Mouse (Mus musculus) heart, embryonic 16.5 days (tissue): ENCODE results near the gene Pnpo. TPM values are rescaled to one million over a fixed set of nuclear protein-coding genes. Genes with fewer than 3 reads are reported as not detected.

ENCODE experiments used
- ATAC-seq: fragments of 200-750 bp; cut with Nextera tagmentation; replicated peaks from 2 replicates; pipeline ENCODE4 v1.8.0; 2017; ENCODE audit warnings: moderate number of reproducible peaks; ENCODE audit not compliant: insufficient read depth, low FRiP score; ENCODE audit errors: extremely low read depth
- H3K27ac ChIP-seq: fragments of 300-500 bp; sonication (generic); 2 replicates; pipeline ENCODE4 v1.5.1; 2014; ENCODE audit warnings: mild to moderate bottlenecking, low read length, control low read depth, moderate library complexity
- H3K27me3 ChIP-seq: fragments of 300-500 bp; sonication (generic); 2 replicates; pipeline ENCODE4 v1.6.1; 2014; ENCODE audit warnings: low read length, mixed read lengths; ENCODE audit not compliant: control insufficient read depth, insufficient read depth
- H3K36me3 ChIP-seq: fragments of 300-500 bp; sonication (generic); 2 replicates; pipeline ENCODE4 v1.6.1; 2014; ENCODE audit not compliant: control insufficient read depth, insufficient read depth
- H3K4me1 ChIP-seq: fragments of 300-500 bp; sonication (generic); 2 replicates; pipeline ENCODE4 v1.6.1; 2014; ENCODE audit warnings: low read length, mixed read lengths; ENCODE audit not compliant: control insufficient read depth, insufficient read depth
- H3K4me2 ChIP-seq: fragments of 300-500 bp; sonication (generic); 2 replicates; pipeline ENCODE4 v1.6.1; 2014; ENCODE audit warnings: low read depth, mild to moderate bottlenecking, control low read depth, low read length
- H3K4me3 ChIP-seq: fragments of 300-500 bp; sonication (generic); 2 replicates; pipeline ENCODE4 v1.5.1; 2014; ENCODE audit warnings: mild to moderate bottlenecking, control low read depth, low read length
- H3K9ac ChIP-seq: fragments of 300-500 bp; sonication (generic); 2 replicates; pipeline ENCODE4 v1.6.1; 2014; ENCODE audit warnings: low read length, control low read depth
- H3K9me3 ChIP-seq: fragments of 300-500 bp; sonication (generic); replicated peaks from 2 replicates; pipeline ENCODE4 v1.6.1; 2016; ENCODE audit warnings: low read length; ENCODE audit not compliant: control insufficient read depth
- WGBS: fragments of 180-500 bp; shearing (Covaris S2); extraction: QIAGEN DNeasy Blood & Tissue Kit; methylation state at CpG from one replicate; pipeline ENCODE4 v1.1.7; 2014; 5-methylcytosine and 5-hydroxymethylcytosine counted together
- polyA plus RNA-seq: library from polyadenylated mRNA; unstranded; fragments of >200 nt; fragmentation: Nextera tagmentation; extraction: Ambion mirVana; gene quantifications from 2 replicates; pipeline ENCODE4 v1.2.1, GENCODE M21; 2015

Gene Pnpo
- polyA plus RNA-seq, 1 experiment from 2014 or later, result 45.8 TPM

DNA sequence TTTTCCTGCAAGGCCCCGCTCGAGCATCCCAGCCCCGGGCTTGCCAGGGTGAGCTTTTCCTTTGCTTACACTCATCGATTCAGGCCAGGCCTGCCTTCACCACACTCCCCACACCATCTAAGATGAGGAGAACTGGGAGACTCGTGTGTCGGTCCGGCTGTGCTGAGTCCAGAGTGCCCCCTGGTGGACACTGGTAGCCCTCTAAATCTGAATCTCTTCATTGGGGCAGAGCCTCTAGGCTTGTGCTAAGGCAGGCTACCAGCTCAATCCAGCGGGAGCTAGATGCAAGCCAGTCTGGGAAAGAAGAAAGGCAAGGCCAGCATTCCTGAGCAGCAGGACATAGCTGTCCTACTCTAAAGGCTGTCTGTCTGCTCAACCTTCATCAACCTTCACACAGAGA is 19.8 kb upstream of the Pnpo start:
- Histone ChIP-seq H3K9me3 (no peaks in the 10 kb centered on the region), H3K4me1 (peaks cover 21% of the 10 kb centered on the region), H3K9ac (no peak overlapping the region), H3K4me3 (no peak overlapping the region), H3K27me3 (no peaks in the 10 kb centered on the region), H3K4me2 (no peak overlapping the region), H3K36me3 (peaks cover 24% of the 10 kb centered on the region), H3K27ac (no peak overlapping the region)
- ATAC-seq, result peak; percentile 70
- WGBS, result 16% methylated on average over 8 of the region's 8 CpGs

DNA sequence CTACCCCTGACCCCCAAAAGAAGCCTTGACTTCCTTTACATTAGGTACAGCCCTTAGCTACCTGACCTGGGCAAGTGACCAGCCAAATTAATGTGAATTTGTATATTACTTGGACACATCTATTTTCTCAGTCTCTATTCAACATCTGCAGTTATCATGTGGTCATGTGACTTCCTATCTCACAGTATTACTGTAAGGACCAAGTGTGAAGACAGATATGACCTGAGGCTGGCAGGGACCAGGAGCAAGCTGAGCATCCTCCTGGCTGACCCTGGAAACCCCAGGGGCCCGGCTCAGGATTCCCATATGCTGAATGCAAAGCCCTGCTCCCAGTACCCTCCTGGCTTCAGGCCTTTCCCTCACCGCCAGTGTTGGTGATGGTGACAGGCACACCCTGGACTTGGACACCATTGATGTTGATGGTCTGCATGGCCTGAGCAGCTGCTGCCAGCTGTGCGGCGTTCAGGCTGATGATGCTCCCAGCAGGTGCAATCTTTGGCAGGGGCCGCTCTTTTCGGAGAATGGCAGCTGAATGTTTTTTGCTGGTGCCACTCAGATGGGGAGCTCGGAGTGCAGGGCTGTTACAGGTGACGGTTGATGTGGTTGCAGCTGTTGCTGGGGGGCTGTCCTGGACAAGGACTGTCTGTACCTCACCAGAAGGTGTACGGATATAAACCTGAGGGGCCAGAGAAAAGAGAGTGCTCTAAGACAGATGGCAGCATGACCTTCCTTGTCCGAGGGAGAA is 13.4 kb upstream of the Pnpo start:
- Histone ChIP-seq H3K4me2 (no peak overlapping the region), H3K4me3 (no peak overlapping the region), H3K36me3 (peaks cover 57% of the 10 kb centered on the region), H3K27ac (no peak overlapping the region), H3K9me3 (no peaks in the 10 kb centered on the region), H3K4me1 (no peaks in the 10 kb centered on the region), H3K27me3 (no peaks in the 10 kb centered on the region), H3K9ac (no peak overlapping the region)
- 88% methylated on average over 10 of the region's 10 CpGs for WGBS
- ATAC-seq, result no peak

DNA sequence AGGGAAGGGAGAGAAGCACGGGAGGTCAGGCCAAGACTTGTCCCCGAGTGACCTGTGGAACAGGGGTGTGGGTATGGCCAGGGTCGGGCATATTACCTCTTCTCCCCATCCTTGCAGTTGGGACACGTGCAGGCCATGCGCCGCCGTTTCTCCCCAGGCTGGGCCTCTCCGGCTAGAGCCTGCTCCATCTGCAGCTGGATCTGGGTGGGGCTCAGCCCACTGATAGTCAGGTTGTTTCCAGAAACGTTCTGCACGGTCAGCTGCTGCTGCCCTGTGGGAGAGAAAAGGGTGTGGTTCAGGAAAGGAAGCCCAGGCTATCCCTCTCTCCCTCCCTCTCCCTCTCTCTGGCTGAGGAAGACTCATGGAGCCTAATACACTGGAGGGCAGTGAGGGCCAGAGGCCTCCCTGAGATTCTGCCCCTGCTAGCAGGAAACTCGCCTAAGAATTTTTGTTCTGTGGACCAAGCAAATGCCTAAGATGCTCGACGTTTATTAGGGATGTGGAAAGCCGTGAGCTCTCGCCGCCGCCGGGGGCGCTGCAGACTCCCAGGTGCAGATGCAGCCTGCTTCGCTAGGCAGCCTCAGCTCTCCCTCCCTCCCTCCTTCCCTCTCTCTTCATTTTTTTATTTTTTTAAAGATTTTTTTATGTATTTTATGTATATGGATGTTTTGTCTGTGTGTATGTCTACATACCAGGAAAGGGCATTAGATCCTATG is 12.4 kb upstream of the Pnpo start:
- Histone ChIP-seq H3K4me2 (no peak overlapping the region), H3K27ac (no peak overlapping the region), H3K27me3 (no peaks in the 10 kb centered on the region), H3K4me3 (no peak overlapping the region), H3K9ac (no peak overlapping the region), H3K9me3 (no peaks in the 10 kb centered on the region), H3K36me3 (peaks cover 57% of the 10 kb centered on the region), H3K4me1 (no peaks in the 10 kb centered on the region)
- 59% methylated on average over 20 of the region's 20 CpGs for WGBS
- no peak for ATAC-seq

DNA sequence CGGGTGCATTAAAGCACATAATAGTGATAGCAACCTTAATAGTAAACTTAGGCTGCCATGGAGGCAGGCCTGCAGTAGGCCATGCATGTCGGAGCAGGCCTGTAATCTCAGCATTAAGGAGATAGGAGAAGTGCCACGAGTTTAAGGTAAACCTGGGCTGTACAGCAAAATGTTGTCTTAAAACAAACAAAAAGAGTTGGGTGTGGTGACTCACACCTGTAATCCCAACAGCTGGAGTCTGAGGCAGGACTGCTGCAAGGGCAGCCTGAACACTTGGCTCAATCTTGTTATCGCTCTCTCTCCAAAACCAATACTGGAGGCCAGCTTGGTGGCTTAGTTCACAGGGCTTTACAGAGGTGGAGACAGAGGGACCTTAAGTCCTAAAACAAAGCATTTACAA is 11.3 kb upstream of the Pnpo start:
- Histone ChIP-seq H3K27me3 (no peaks in the 10 kb centered on the region), H3K27ac (no peak overlapping the region), H3K4me1 (no peaks in the 10 kb centered on the region), H3K4me2 (no peak overlapping the region), H3K9me3 (no peaks in the 10 kb centered on the region), H3K36me3 (peaks cover 54% of the 10 kb centered on the region), H3K4me3 (no peak overlapping the region), H3K9ac (no peak overlapping the region)
- no peak for ATAC-seq
- 90% methylated on average over 4 of the region's 4 CpGs for WGBS

DNA sequence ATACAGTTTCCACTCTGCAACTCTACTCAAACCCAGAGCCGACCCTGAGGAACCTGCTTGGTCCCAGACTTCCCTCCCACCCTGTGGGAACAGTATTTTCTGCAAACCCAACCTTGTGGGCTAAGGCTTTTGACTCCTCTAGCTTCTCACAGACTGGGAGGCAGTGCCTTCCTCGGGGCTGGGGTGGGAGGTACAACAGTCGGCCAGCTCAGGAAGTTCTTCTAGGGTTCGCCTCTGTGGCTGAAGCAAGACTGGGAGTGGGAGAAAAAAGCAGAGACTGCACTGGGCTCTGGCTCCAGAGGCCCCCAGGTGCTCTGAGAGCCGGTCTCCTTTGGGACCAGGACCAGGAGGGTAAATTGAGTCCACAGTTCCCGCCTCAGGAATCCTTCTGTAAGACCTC is 9.1 kb upstream of the Pnpo start:
- no peaks in the 10 kb centered on the region for H3K27me3 ChIP-seq
- H3K36me3 ChIP-seq, result peaks cover 44% of the 10 kb centered on the region
- H3K27ac ChIP-seq, result no peak overlapping the region
- WGBS, result 70% methylated on average over 6 of the region's 6 CpGs
- no peaks in the 10 kb centered on the region for H3K4me1 ChIP-seq
- no peak overlapping the region for H3K4me3 ChIP-seq
- no peaks in the 10 kb centered on the region for H3K9me3 ChIP-seq
- no peak overlapping the region for H3K9ac ChIP-seq
- no peak overlapping the region for H3K4me2 ChIP-seq
- ATAC-seq, result no peak

DNA sequence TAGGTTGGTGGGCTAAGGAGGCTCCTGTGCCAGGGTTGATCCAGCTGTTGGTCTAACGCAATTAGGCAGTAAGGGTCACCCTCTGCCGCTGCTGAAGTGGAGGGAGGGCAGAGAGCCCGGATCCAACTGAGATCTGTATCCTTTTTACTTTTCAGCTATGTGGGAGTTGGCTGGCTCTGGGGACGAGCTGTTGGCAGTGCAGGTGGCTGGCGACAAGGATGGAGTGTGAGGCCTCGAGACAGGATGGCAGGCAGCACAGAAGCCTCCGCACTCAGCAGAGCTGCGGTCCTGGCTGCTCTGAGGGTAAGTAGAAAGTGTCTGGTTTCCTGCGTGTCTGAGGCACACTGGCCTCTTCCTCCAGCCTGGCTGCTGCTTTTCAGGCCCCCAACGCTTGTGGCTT is 8.6 kb upstream of the Pnpo start:
- H3K4me2 ChIP-seq, result no peak overlapping the region
- ATAC-seq, result no peak
- H3K4me1 ChIP-seq, result no peaks in the 10 kb centered on the region
- H3K9ac ChIP-seq, result no peak overlapping the region
- H3K4me3 ChIP-seq, result no peak overlapping the region
- H3K27ac ChIP-seq, result no peak overlapping the region
- no peaks in the 10 kb centered on the region for H3K9me3 ChIP-seq
- WGBS, result 74% methylated on average over 10 of the region's 10 CpGs
- peaks cover 41% of the 10 kb centered on the region for H3K36me3 ChIP-seq
- H3K27me3 ChIP-seq, result no peaks in the 10 kb centered on the region

DNA sequence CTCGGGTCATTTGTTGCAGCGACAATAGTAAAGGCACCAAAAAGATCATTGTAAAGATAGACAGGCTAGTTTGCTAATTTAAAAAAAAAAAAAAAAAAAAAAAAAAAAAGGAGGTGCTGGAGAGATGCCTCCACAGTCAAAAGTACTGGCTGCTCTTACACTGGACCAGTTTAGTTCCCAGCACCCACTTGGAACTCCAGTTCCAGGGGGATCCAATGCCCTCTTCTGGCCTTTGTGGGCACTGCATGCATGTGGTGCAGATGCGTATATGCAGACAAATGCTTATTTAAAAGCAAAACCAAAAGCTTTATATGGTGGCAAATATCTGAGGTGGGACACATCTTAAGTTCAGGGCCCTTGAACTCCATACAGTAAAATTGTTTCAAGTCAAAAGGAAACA is 7.0 kb upstream of the Pnpo start:
- H3K36me3 ChIP-seq, result peaks cover 29% of the 10 kb centered on the region
- no peaks in the 10 kb centered on the region for H3K27me3 ChIP-seq
- H3K4me2 ChIP-seq, result no peak overlapping the region
- WGBS, result 98% methylated on average over 3 of the region's 3 CpGs
- no peak overlapping the region for H3K4me3 ChIP-seq
- H3K27ac ChIP-seq, result no peak overlapping the region
- H3K9me3 ChIP-seq, result no peaks in the 10 kb centered on the region
- no peaks in the 10 kb centered on the region for H3K4me1 ChIP-seq
- ATAC-seq, result no peak
- H3K9ac ChIP-seq, result no peak overlapping the region

DNA sequence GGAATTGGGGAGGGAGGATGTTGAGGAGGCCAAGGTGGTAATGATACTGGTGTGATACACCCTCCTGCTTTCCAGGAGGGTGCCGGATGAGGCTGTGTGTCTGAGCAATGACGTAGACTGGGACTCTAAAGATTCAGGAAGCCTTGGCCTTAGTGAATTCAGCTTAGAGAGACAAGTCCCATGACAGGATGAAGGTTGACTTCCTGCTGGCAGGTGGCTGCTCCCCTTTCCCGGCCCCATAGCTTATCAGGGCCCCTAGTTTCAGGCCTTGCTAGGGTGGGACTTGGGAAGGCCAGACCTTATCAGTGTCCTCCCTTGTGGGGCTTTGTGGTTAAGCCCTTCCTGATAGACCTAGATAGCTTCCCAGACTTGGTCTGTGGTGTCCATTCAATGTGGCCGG is 4.1 kb upstream of the Pnpo start:
- no peak overlapping the region for H3K27ac ChIP-seq
- ATAC-seq, result no peak

DNA sequence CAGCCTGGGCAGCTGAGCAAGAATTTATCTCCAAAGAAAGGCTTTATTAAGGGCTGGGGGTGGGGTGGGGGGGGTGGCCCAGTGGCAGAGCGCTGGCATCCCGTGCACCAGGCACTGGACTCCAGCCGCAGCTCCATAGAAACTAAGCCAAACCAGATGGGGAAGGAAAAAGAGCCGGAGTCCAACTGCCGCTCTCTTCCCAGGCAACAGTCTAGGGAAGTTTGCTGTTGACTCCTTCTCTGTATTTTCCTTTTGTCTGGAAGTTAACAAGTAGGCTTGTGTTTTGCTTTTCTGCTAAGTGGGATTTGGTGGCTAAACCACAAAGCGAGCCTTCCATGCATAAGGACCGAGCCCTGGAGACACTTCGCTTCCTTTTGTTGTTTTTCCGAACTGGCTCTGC is 2.7 kb upstream of the Pnpo start:
- WGBS, result 79% methylated on average over 9 of the region's 9 CpGs
- Histone ChIP-seq H3K4me3 (no peak overlapping the region), H3K4me1 (peaks cover 3% of the 10 kb centered on the region; the same call in 1 of the 2 replicates), H3K27me3 (no peaks in the 10 kb centered on the region), H3K27ac (no peak overlapping the region), H3K9me3 (no peaks in the 10 kb centered on the region), H3K36me3 (peaks cover 9% of the 10 kb centered on the region), H3K4me2 (no peak overlapping the region), H3K9ac (no peak overlapping the region)
- no peak for ATAC-seq

More for the DNA sequence above, 4.1 kb upstream of the Pnpo start:
- Histone ChIP-seq H3K9me3 (no peaks in the 10 kb centered on the region), H3K4me2 (no peak overlapping the region), H3K36me3 (peaks cover 14% of the 10 kb centered on the region), H3K9ac (no peak overlapping the region), H3K4me1 (peaks cover 3% of the 10 kb centered on the region; the same call in 1 of the 2 replicates), H3K4me3 (no peak overlapping the region), H3K27me3 (no peaks in the 10 kb centered on the region)
- 71% methylated on average over 4 of the region's 4 CpGs for WGBS
